Mouse (Mus musculus) heart, embryonic 16.5 days (tissue): ENCODE results near the gene Zscan4d. TPM values are rescaled to one million over a fixed set of nuclear protein-coding genes. Genes with fewer than 3 reads are reported as not detected.
"Not testable (repeated sequence)": the region's sequence is repeated elsewhere in the genome, so short reads cannot be mapped to it uniquely, and the experiment has no call there.

ENCODE experiments used
- ATAC-seq: fragments of 200-750 bp; cut with Nextera tagmentation; replicated peaks from 2 replicates; pipeline ENCODE4 v1.8.0; 2017; ENCODE audit warnings: moderate number of reproducible peaks; ENCODE audit not compliant: insufficient read depth, low FRiP score; ENCODE audit errors: extremely low read depth
- H3K27ac ChIP-seq: fragments of 300-500 bp; sonication (generic); 2 replicates; pipeline ENCODE4 v1.5.1; 2014; ENCODE audit warnings: mild to moderate bottlenecking, low read length, control low read depth, moderate library complexity
- H3K27me3 ChIP-seq: fragments of 300-500 bp; sonication (generic); 2 replicates; pipeline ENCODE4 v1.6.1; 2014; ENCODE audit warnings: low read length, mixed read lengths; ENCODE audit not compliant: control insufficient read depth, insufficient read depth
- H3K36me3 ChIP-seq: fragments of 300-500 bp; sonication (generic); 2 replicates; pipeline ENCODE4 v1.6.1; 2014; ENCODE audit not compliant: control insufficient read depth, insufficient read depth
- H3K4me1 ChIP-seq: fragments of 300-500 bp; sonication (generic); 2 replicates; pipeline ENCODE4 v1.6.1; 2014; ENCODE audit warnings: low read length, mixed read lengths; ENCODE audit not compliant: control insufficient read depth, insufficient read depth
- H3K4me2 ChIP-seq: fragments of 300-500 bp; sonication (generic); 2 replicates; pipeline ENCODE4 v1.6.1; 2014; ENCODE audit warnings: low read depth, mild to moderate bottlenecking, control low read depth, low read length
- H3K4me3 ChIP-seq: fragments of 300-500 bp; sonication (generic); 2 replicates; pipeline ENCODE4 v1.5.1; 2014; ENCODE audit warnings: mild to moderate bottlenecking, control low read depth, low read length
- H3K9ac ChIP-seq: fragments of 300-500 bp; sonication (generic); 2 replicates; pipeline ENCODE4 v1.6.1; 2014; ENCODE audit warnings: low read length, control low read depth
- H3K9me3 ChIP-seq: fragments of 300-500 bp; sonication (generic); replicated peaks from 2 replicates; pipeline ENCODE4 v1.6.1; 2016; ENCODE audit warnings: low read length; ENCODE audit not compliant: control insufficient read depth
- WGBS: fragments of 180-500 bp; shearing (Covaris S2); extraction: QIAGEN DNeasy Blood & Tissue Kit; methylation state at CpG from one replicate; pipeline ENCODE4 v1.1.7; 2014; 5-methylcytosine and 5-hydroxymethylcytosine counted together
- polyA plus RNA-seq: library from polyadenylated mRNA; unstranded; fragments of >200 nt; fragmentation: Nextera tagmentation; extraction: Ambion mirVana; gene quantifications from 2 replicates; pipeline ENCODE4 v1.2.1, GENCODE M21; 2015

Gene Zscan4d
- not detected in 2 replicates for polyA plus RNA-seq

DNA sequence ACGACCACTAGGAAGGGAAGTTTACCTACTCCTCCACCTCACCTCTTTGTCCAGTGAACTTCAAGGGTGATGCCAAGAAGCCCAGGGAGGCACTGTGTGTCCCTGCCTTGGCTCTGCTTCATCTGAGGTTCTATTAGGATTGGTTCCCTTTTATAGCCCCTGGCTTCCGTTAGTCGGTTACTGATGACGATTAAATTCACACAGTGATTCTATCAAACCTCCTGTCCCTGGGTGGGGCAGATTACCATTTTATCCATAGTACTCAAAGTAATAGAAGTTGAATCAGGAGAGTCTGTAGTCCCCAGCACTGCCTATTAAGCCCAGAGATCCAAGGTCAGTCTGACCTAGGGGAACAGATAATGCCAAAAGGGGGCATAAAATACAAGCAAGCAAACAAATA, at the start of gene Zscan4d:
Gene Zscan4d (minus strand): TSS at position 101 of the 400 bp plus-strand sequence.
- WGBS, result 83% methylated on average over 4 of the region's 4 CpGs
- not testable (repeated sequence) for ATAC-seq, H3K4me1 ChIP-seq, H3K9ac ChIP-seq, H3K36me3 ChIP-seq, H3K4me3 ChIP-seq, H3K9me3 ChIP-seq, H3K27ac ChIP-seq, H3K27me3 ChIP-seq, H3K4me2 ChIP-seq

DNA sequence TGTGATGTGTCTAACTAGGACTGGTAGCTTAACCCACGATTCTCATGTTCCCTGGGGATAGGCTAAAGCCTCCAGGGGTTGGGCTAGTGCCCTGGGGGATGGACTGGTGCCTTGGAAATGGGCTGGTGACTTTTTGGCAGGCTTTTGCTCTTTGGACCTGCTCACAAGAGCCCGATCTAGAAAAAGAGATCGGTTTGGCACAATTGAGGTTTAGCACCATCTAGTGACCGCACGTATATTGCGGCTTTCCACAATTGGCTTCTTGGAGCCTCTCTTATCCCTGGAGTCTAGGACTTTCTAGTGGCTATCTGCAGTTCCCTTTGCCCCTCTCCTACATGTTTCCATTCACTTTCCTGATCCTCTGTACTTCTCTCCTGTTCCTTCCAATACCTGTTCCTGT, 7.9 kb downstream of the Zscan4d start:
- not testable (repeated sequence) for ATAC-seq, H3K4me3 ChIP-seq, H3K27me3 ChIP-seq, H3K4me2 ChIP-seq, H3K36me3 ChIP-seq, H3K9me3 ChIP-seq, H3K9ac ChIP-seq, H3K27ac ChIP-seq, H3K4me1 ChIP-seq
- 28% methylated on average over 6 of the region's 6 CpGs for WGBS

Other genes starting within 250 kb of the Zscan4d start
- gene Zscan4c, start 160.4 kb downstream of the Zscan4d start, polyA plus RNA-seq, result not detected in 2 replicates
- not detected in 2 replicates for gene Zscan4-ps1, start 96.5 kb downstream of the Zscan4d start, polyA plus RNA-seq
- not detected in 2 replicates for gene Zscan4e, start 144.5 kb upstream of the Zscan4d start, polyA plus RNA-seq
- not detected in 2 replicates for gene Zscan4f, start 231.8 kb upstream of the Zscan4d start, polyA plus RNA-seq